Mouse (Mus musculus) urinary bladder, postnatal 36 days (tissue): ENCODE measurements around the gene Prkab2.
A peak's percentile ranks its signal among the peaks of the same experiment; 100 is the strongest.

ENCODE experiments used
- DNase-seq, 2 experiments: peaks; one replicate each; pipeline ENCODE4 v3.0.0; 2022; ENCODE audit warnings: low spot score in 2 of 2, mixed read lengths in 1 of 2

Prkab2 gene

DNA sequence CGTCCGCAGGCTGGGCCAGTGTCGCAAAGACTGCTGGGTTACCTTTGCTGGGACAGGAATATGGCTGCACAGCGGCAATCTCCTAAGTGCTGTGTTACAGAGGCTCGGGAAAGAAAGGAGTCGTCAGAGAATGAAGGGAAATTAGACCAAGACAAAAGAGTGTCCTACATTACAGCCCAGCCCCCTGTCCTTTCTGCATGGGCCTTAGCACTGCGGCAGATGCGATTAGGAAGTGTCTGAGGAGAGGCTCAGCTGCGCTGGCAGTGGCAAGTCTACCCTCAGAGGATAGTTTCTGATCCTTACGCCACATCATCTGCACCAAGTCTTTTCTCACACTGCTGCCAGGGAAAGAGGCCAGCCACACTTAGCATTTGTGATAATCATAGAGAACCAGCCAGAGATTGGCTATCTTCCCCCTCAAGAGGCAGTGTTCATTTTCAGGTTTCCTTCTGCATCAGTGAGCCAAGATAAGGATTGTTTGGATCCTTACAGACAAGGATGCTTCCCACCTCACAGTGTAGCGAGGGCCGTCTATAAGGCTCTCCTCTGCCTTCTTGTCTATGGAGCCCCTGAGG is 33.5 kb downstream of the Prkab2 start:
- DNase-seq: no peak

DNA sequence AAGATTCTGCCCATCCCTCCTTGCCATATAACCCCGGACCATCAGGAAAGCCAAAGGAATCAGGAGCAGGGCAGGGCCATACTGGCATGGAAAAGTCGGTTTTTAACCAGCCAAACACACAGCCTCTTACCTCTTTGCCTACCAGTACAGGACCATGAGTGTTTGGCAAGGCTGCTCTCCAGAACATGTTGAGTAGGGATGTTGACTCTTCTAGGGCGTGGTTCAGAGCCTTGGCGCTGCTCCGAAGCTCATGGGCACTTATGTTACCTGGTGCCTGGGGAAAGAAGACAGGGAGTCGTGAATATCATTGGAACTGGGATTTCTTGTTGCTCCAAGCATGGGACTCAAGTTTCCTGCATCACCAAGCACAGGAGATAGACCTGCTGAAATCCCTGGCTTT is 35.8 kb downstream of the Prkab2 start:
- DNase-seq: no peak

DNA sequence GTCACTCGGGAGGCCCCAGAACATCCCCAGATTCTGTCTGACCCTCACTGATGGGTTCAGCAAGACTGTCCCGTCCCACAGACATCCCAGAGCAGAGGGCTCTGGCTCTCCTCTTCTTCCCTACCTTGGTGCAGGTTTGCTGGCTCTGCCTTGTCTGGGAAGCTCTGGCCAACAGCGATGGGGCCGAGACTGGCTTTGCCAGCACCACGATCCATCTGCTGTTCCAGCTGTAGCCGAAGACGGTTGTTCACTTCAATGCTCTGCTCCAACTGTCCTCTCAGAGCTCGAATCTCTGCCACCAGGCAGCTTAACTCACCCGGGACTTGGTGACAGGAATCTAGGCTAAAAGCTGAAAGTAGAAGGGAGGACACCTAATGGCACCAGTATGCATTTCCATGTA is 38.9 kb downstream of the Prkab2 start:
- no peak for DNase-seq

DNA sequence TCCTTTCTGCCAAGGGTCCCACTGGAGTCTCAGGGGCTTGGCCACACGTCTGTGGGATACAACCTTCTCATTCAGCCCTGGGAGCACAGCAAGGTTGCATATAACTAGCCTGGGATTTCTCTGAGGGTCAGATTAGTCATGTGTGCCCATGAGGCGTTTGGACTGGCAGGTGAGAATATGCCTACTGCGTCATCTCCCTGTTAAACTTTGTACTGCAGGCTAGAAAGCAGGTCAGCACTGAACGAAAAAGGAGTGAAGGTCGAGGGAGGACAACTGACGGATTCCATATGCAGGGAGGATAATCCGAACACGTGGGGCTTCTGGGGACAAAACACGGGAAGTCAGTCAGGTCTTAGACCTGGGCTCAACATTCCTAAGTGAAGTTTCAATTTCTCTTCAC is 39.3 kb downstream of the Prkab2 start:
- DNase-seq: no peak

DNA sequence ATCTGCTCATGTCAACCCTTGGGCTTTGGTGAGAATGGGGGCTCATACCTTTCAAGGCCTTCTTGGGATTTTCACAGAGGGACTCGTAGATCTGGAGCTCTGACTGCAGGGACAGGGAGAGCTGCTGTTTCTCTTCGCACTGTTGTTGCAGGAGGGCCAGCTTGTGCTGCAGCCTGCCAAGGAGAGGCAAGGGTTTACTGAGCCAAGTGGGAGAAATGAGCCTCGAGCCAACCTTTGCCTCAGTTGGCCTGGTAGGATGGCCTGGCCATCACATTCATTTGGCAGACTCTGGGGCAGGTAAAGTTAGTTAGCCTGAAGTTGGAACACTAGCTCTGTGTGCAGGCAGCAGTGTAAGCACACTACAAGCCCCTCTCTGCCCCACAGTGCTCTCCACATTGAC is 41.1 kb downstream of the Prkab2 start:
- peak in 1 of 2 experiments; percentile 23 for DNase-seq

DNA sequence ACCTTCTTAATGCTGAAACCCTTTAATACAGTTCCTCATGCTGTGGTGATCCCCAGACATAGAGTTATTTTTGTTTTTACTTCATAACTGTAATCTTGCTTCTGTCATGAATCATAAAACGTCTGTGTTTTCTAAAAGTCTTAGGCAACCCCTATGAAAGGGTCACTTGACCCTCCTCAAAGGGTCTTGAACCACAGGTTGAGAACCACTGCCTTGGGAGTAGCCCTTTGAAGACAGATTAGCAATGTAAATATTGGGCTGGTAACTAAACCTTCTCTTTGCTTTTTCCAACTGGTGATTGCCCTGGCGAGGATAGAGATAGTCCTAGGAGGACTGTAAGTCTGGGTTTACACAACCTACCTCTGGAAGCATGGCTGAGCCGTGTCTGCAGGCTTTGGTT is 43.2 kb downstream of the Prkab2 start:
- DNase-seq: no peak

DNA sequence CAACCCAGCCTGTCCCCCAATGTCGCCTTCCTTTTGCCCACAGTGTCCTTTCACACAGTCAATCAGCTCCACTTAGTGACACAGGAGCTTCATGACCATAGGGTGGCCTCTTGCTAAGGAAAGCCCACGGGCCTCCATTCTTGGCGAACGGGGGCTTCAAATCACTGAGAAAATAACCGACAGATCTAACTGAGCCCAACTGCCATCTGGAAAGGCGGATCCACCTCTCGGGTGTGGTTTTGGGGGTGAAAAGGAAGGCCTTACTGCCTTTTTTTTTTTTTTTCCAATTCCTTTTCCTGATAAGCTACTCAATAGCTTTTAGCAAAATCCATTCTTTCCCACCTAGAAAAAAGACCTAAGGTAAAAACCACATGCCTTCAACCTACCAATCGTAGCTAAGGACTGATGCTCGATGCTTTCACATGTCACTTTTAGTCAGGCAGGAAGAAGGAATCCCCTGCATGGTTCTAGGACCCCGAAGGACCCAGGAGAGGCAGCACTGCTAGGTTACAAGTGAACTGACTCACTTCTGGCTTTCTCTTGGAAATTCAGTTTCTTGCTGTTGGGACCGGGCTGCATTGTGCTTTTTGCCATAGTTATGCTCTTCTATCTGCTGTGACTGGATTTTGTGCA is 44.6 kb downstream of the Prkab2 start:
- DNase-seq: no peak

DNA sequence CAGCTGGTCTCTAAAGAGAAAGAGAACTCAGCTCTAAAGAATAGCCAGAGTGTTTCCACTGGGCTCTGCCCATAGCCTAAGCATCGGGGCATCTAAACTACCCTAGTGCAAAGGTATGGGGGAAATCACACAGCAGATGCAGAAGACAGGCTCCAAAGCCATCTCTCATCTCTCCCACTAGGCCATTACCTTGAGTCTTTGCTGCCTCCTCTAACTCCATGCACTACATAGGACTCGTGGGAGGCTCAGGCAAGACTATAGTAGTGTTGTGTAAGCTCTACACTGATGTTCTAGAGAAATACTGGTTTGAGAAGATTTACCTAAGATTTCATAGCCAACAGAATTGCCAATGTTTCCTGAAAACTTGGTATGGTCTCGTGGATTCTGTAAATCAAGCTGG is 47.5 kb downstream of the Prkab2 start:
- no peak for DNase-seq

DNA sequence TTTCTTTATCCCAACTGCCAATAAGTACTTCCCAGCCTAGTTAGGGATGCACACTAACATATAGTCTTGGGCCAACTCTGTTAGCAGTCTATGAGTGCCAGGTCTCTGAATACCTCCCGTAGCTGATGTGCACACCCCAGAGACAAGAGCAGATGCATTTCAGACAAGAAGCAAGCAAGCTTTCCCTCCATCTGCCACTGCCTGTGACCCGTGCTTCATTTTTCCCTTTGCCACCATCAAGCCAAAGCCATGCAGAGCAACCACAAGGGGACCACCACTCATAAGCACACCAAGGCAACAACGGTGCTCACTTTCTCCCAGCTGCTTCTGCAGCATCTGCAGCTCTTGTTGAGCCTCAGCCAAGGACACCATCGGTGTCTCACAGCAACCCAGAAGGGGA is 48.6 kb downstream of the Prkab2 start:
- no peak for DNase-seq

DNA sequence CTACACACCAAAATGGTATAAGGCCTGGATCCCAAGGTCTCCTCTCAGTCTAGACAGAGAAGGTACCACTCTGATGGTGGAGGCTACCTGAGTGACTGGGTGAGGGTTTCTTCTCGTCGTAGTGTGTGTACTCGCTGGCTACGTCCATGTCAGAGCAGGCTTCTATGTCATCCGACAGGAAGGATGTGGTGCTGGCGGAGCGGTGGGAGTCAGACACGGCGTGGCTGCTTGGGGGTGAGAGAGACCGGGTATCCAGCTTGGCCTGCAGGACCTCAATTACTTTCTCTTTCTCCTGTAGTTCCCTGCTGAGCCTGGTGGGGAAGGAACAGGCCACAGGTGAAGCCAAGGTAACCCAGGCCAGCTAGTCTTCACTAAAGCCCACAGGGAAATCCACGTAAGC is 52.1 kb downstream of the Prkab2 start:
- DNase-seq: no peak

DNA sequence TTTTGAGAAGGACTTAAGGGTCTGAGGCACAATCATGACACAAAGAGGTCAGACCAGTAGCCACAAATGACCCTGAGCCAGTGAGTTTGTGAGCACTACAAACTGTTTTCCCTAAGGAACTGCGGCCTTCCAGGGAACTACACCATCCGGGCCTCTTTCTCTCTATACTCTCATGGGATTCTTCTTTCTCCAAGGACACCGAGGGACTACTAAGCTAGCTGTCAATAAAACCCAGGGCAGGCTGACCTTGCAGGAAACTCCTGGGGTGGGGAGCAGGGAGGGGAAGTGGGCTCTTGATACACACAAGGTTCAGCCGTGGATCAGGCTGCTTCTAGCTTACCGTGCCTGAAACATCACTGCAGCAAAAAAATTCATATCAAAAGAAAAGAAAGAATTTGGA is 52.9 kb downstream of the Prkab2 start:
- no peak for DNase-seq

DNA sequence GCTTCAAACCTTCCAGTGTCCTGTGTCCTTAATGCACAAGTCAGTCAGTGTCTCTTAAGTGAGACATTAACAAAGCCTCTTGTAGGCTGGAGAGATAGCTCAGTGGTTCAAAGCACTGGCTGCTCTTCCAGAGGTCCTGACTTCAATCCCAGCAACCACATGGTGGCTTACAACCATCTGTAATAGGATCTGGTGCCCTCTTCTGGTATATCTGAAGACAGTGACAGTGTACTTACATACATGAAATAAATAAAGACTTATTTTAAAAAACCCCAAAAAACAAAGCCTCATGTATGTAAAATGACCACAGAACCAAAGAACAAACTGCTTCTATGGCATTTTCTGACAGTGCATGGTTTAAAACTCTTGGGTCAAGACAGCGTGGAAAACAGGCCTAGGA is 57.9 kb downstream of the Prkab2 start:
- no peak for DNase-seq

DNA sequence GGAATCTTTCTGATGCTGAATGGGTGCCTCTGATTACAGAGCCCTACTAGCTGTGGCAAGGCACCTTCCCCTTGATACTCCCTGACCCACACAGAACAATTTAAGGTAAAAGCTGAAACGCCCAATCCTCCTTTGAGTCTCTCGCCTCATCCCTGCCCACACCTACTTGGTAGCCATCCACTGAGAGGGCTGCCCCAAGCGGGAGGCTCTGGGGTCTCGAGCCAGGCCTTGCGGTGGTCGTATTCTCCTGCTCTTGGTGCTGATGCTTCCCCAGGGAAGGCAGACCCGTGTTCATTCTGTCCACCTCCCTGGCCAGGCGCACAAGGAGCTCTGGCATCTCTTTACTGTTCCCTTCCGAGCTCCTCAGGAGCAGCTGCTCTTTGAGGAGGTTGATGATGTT is 61.1 kb downstream of the Prkab2 start:
- DNase-seq: no peak
